Mouse (Mus musculus): Measurements from ENCODE around the gene Rap2b.

DNA sequence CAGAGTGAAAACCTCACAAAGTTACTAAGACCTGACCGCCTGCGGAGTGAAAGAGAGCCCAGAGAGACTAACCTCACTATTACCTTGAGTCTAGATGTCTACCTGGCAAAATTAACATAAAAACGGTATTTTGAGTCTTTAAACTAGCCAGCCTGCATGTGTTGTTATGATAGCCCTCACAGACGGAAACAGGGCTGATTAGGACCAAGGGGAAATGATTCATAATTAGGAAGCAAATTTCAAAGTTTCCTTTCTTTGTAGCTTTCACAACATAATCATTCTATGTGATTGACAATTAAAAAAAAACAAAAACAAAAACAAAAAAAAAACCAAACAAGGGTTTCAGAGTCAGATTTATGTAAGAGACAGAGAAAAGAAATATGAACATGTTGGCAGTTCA is 24.9 kb downstream of the Rap2b start:
- TF ChIP-seq CTCF (IDR thresholded peaks at IDR 0.05; ENCODE audit: low read depth, low read length) (no peak), POLR2A (IDR thresholded peaks at IDR 0.05; ENCODE audit: extremely low read depth, insufficient read depth, low read length) (no peak)

Data from liver, adult 2 months (tissue).